Mouse (Mus musculus): ENCODE data around the gene Ppip5k2. TPM values are rescaled to one million over a fixed set of nuclear protein-coding genes. Genes with fewer than 3 reads are reported as not detected.
A peak's percentile ranks its signal among the peaks of the same experiment; 100 is the strongest.

Ppip5k2 gene
- polyA plus RNA-seq, 1 experiment, result 3.7 TPM

GRCm38 (mm10) chr1:97676526-97677177, 93.6 kb downstream of the Ppip5k2 start:
- H3K36me3 ChIP-seq (ENCODE audit: control insufficient read depth, insufficient read depth), result no peaks in the 10 kb centered on the region
- TF ChIP-seq POLR2AphosphoS2 (IDR thresholded peaks at IDR 0.05; ENCODE audit: insufficient read length, low read depth) (no peak), CEBPB (IDR thresholded peaks at IDR 0.05; ENCODE audit: insufficient read depth, poor library complexity, severe bottlenecking) (no peak)

GRCm38 (mm10) chr1:97676115-97676514, 94.1 kb downstream of the Ppip5k2 start:
- H3K27me3 ChIP-seq (ENCODE audit: control insufficient read depth, insufficient read depth, insufficient read length), result no peaks in the 10 kb centered on the region
- no peak for TF ChIP-seq USF1 (IDR thresholded peaks at IDR 0.05; ENCODE audit: low read depth)
- no peak for TF ChIP-seq MYOG (IDR thresholded peaks at IDR 0.05; ENCODE audit: control insufficient read depth in 1 of 3, insufficient read depth in 1 of 3, insufficient read length in 2 of 3, low read depth in 2 of 3)
- TF ChIP-seq POLR2A (IDR thresholded peaks at IDR 0.05; ENCODE audit: insufficient read length, low read depth), result no peak
- TF ChIP-seq REST (IDR thresholded peaks at IDR 0.05; ENCODE audit: insufficient read depth, insufficient read length), result no peak
- TF ChIP-seq CEBPB (IDR thresholded peaks at IDR 0.05; ENCODE audit: insufficient read depth, poor library complexity, severe bottlenecking), result no peak
- no peak for TF ChIP-seq POLR2AphosphoS2 (IDR thresholded peaks at IDR 0.05; ENCODE audit: insufficient read length, low read depth)
- TF ChIP-seq MYOD1 (IDR thresholded peaks at IDR 0.05; ENCODE audit: control insufficient read depth in 1 of 3, insufficient read length in 2 of 3, low read depth in 2 of 3), result no peak
- no peak overlapping the region for H3K4me2 ChIP-seq (ENCODE audit: low read depth)

More at GRCm38 (mm10) chr1:97676526-97677177, 93.6 kb downstream of the Ppip5k2 start:
- Histone ChIP-seq H3K4me2 (ENCODE audit: low read depth) (no peak overlapping the region), H3K27me3 (ENCODE audit: control insufficient read depth, insufficient read depth, insufficient read length) (no peaks in the 10 kb centered on the region), H3ac (ENCODE audit: control insufficient read depth, insufficient read length) (no peak overlapping the region), H3K79me2 (ENCODE audit: control insufficient read depth, insufficient read depth) (no peaks in the 10 kb centered on the region), H3K4me3 (no peak overlapping the region)

GRCm38 (mm10) chr1:97672849-97673248, 97.4 kb downstream of the Ppip5k2 start:
- no peak for TF ChIP-seq CEBPB (IDR thresholded peaks at IDR 0.05; ENCODE audit: insufficient read depth, poor library complexity, severe bottlenecking)
- no peak for TF ChIP-seq POLR2AphosphoS2 (IDR thresholded peaks at IDR 0.05; ENCODE audit: insufficient read length, low read depth)
- no peak for TF ChIP-seq REST (IDR thresholded peaks at IDR 0.05; ENCODE audit: insufficient read depth, insufficient read length)
- no peak for TF ChIP-seq MYOD1 (IDR thresholded peaks at IDR 0.05; ENCODE audit: control insufficient read depth in 1 of 3, insufficient read length in 2 of 3, low read depth in 2 of 3)
- no peak for TF ChIP-seq MYOG (IDR thresholded peaks at IDR 0.05; ENCODE audit: control insufficient read depth in 1 of 3, insufficient read depth in 1 of 3, insufficient read length in 2 of 3, low read depth in 2 of 3)
- no peak for TF ChIP-seq SRF (IDR thresholded peaks at IDR 0.05; ENCODE audit: control insufficient read depth, insufficient read length, low read depth)
- TF ChIP-seq E2F4 (IDR thresholded peaks at IDR 0.05; ENCODE audit: insufficient read depth), result no peak
- TF ChIP-seq TCF12 (IDR thresholded peaks at IDR 0.05; ENCODE audit: insufficient read depth, poor library complexity, severe bottlenecking), result no peak
- TF ChIP-seq MAX (IDR thresholded peaks at IDR 0.05; ENCODE audit: low read depth), result no peak
- no peak for TF ChIP-seq USF1 (IDR thresholded peaks at IDR 0.05; ENCODE audit: low read depth)
- no peak overlapping the region for H3K4me2 ChIP-seq (ENCODE audit: low read depth)

More at GRCm38 (mm10) chr1:97676115-97676514, 94.1 kb downstream of the Ppip5k2 start:
- H3K79me2 ChIP-seq (ENCODE audit: control insufficient read depth, insufficient read depth), result no peaks in the 10 kb centered on the region
- no peaks in the 10 kb centered on the region for H3K36me3 ChIP-seq (ENCODE audit: control insufficient read depth, insufficient read depth)
- H3K4me3 ChIP-seq, result no peak overlapping the region
- H3ac ChIP-seq (ENCODE audit: control insufficient read depth, insufficient read length), result no peak overlapping the region

GRCm38 (mm10) chr1:97667288-97667687, 102.9 kb downstream of the Ppip5k2 start:
- no peaks in the 10 kb centered on the region for H3K79me2 ChIP-seq (ENCODE audit: control insufficient read depth, insufficient read depth)
- no peak for TF ChIP-seq MYOD1 (IDR thresholded peaks at IDR 0.05; ENCODE audit: control insufficient read depth in 1 of 3, insufficient read length in 2 of 3, low read depth in 2 of 3)
- no peak for TF ChIP-seq TCF12 (IDR thresholded peaks at IDR 0.05; ENCODE audit: insufficient read depth, poor library complexity, severe bottlenecking)
- no peak for TF ChIP-seq E2F4 (IDR thresholded peaks at IDR 0.05; ENCODE audit: insufficient read depth)
- TF ChIP-seq USF1 (IDR thresholded peaks at IDR 0.05; ENCODE audit: low read depth), result no peak
- no peak for TF ChIP-seq CEBPB (IDR thresholded peaks at IDR 0.05; ENCODE audit: insufficient read depth, poor library complexity, severe bottlenecking)
- no peak for TF ChIP-seq REST (IDR thresholded peaks at IDR 0.05; ENCODE audit: insufficient read depth, insufficient read length)
- TF ChIP-seq POLR2A (IDR thresholded peaks at IDR 0.05; ENCODE audit: insufficient read length, low read depth), result no peak
- TF ChIP-seq MYOG (IDR thresholded peaks at IDR 0.05; ENCODE audit: control insufficient read depth in 1 of 3, insufficient read depth in 1 of 3, insufficient read length in 2 of 3, low read depth in 2 of 3), result no peak
- no peak for TF ChIP-seq TCF3 (IDR thresholded peaks at IDR 0.05; ENCODE audit: insufficient read length, low read depth)
- TF ChIP-seq POLR2AphosphoS2 (IDR thresholded peaks at IDR 0.05; ENCODE audit: insufficient read length, low read depth), result no peak
- no peak for TF ChIP-seq SRF (IDR thresholded peaks at IDR 0.05; ENCODE audit: control insufficient read depth, insufficient read length, low read depth)
- TF ChIP-seq MAX (IDR thresholded peaks at IDR 0.05; ENCODE audit: low read depth), result no peak
- H3K27me3 ChIP-seq (ENCODE audit: control insufficient read depth, insufficient read depth, insufficient read length), result no peaks in the 10 kb centered on the region
- H3K4me3 ChIP-seq, result no peak overlapping the region
- H3K36me3 ChIP-seq (ENCODE audit: control insufficient read depth, insufficient read depth), result no peaks in the 10 kb centered on the region
- no peak overlapping the region for H3K4me2 ChIP-seq (ENCODE audit: low read depth)
- no peak overlapping the region for H3ac ChIP-seq (ENCODE audit: control insufficient read depth, insufficient read length)

More at GRCm38 (mm10) chr1:97672849-97673248, 97.4 kb downstream of the Ppip5k2 start:
- H3K79me2 ChIP-seq (ENCODE audit: control insufficient read depth, insufficient read depth), result no peaks in the 10 kb centered on the region
- H3ac ChIP-seq (ENCODE audit: control insufficient read depth, insufficient read length), result no peak overlapping the region
- no peaks in the 10 kb centered on the region for H3K27me3 ChIP-seq (ENCODE audit: control insufficient read depth, insufficient read depth, insufficient read length)
- no peak overlapping the region for H3K4me3 ChIP-seq
- H3K36me3 ChIP-seq (ENCODE audit: control insufficient read depth, insufficient read depth), result no peaks in the 10 kb centered on the region

- Histone ChIP-seq H3K27me3 (ENCODE audit: control insufficient read depth, insufficient read depth, insufficient read length) (no peaks in the 10 kb centered on the region), H3K4me2 (ENCODE audit: low read depth) (peak overlapping the region; percentile 55), H3K4me3 (peak overlapping the region; percentile 31), H3K79me2 (ENCODE audit: control insufficient read depth, insufficient read depth) (peaks cover 28% of the 10 kb centered on the region), H3K36me3 (ENCODE audit: control insufficient read depth, insufficient read depth) (no peaks in the 10 kb centered on the region), H3ac (ENCODE audit: control insufficient read depth, insufficient read length) (peak overlapping the region; percentile 89)
- no peak for TF ChIP-seq MYOG (IDR thresholded peaks at IDR 0.05; ENCODE audit: control insufficient read depth in 1 of 3, insufficient read depth in 1 of 3, insufficient read length in 2 of 3, low read depth in 2 of 3)
- TF ChIP-seq MYOD1 (IDR thresholded peaks at IDR 0.05; ENCODE audit: control insufficient read depth in 1 of 3, insufficient read length in 2 of 3, low read depth in 2 of 3), result no peak
These were observed 107.9 kb downstream of the Ppip5k2 start for GRCm38 (mm10) chr1:97662324-97662723.
